25 mouse cellular contexts compared by ENCODE assay signal in genomic region chr1:160025895-160026255, GRCm38 (mm10). TPM values are rescaled to one million over a fixed set of nuclear protein-coding genes. Genes with fewer than 3 reads are reported as not detected.
DNase-seq lines count a peak whose midpoint lies in the region; ATAC-seq and TF ChIP-seq lines count a peak whose summit lies in the region.
"Had no signal": no experiment of that assay in that cellular context is flagged by ENCODE, and none has a peak within 500 bp of the region (broad histone marks: within the 10 kb centered on the region; RNA-seq: fewer than 3 reads in every experiment).

No protein-coding gene starts in this region.

- no peak overlapping the region for H3K9ac ChIP-seq in liver, postnatal 0 days (replicated peaks)
- H3K9ac ChIP-seq in midbrain, embryonic 11.5 days (ENCODE audit: low read length) = no peak overlapping the region
- H3K9ac ChIP-seq: heart, embryonic 13.5 days; intestine, embryonic 15.5 days; lung, embryonic 15.5 days; stomach, embryonic 15.5 days had no signal

- 88% methylated on average over 5 of the region's 5 CpGs for WGBS in thymus, adult 2 months
- 71% methylated on average over 5 of the region's 5 CpGs for WGBS in liver, postnatal 0 days (ENCODE audit: insufficient replicate concordance)
- 91% methylated on average over 5 of the region's 5 CpGs for WGBS in midbrain, embryonic 11.5 days

- H3K4me3 ChIP-seq in thymus, adult 2 months (ENCODE audit: control insufficient read depth, insufficient read depth, low read length) = no peak overlapping the region
- peak overlapping the region; percentile 19 for H3K4me3 ChIP-seq in liver, postnatal 0 days (ENCODE audit: low read depth, low read length)
- H3K4me3 ChIP-seq in midbrain, embryonic 11.5 days (ENCODE audit: low read depth, low read length) = no peak overlapping the region
- H3K4me3 ChIP-seq: gastrocnemius, adult 2 months; heart, embryonic 13.5 days; intestine, embryonic 15.5 days; lung, embryonic 15.5 days; stomach, embryonic 15.5 days had no signal

- peak; percentile 29 for DNase-seq in layer of hippocampus, adult 11-12 months (ENCODE audit: low spot score)
- no peak for DNase-seq in layer of hippocampus, postnatal 25 days (ENCODE audit: extremely low spot score in 1 of 2, low spot score in 1 of 2)
- DNase-seq in thymus, adult 2 months = no peak
- no peak for DNase-seq in thymus, adult 18-20 months
- DNase-seq in layer of hippocampus, adult 9-11 months = peak; percentile 38
- no peak for DNase-seq in liver, postnatal 0 days
- DNase-seq in midbrain, embryonic 11.5 days (ENCODE audit: low spot score, missing footprints) = no peak
- no peak for DNase-seq in lung, adult 18-20 months
- DNase-seq: adrenal gland, adult 8-10 months; cerebellum, adult 2 months; cerebellum, postnatal 36 days; gastrocnemius, adult 2 months; gastrocnemius, postnatal 36 days; heart, postnatal 10 days; kidney, adult 8-10 months; kidney, postnatal 4 days; left cerebral cortex, postnatal 4 days; midbrain, embryonic 14.5 days had no signal

- no peaks in the 10 kb centered on the region for H3K9me3 ChIP-seq in liver, postnatal 0 days (ENCODE audit: low read length)
- H3K9me3 ChIP-seq in midbrain, embryonic 11.5 days (ENCODE audit: control insufficient read depth, low read length) = no peaks in the 10 kb centered on the region
- H3K9me3 ChIP-seq: heart, embryonic 13.5 days; intestine, embryonic 15.5 days; lung, embryonic 15.5 days; stomach, embryonic 15.5 days had no signal

- no peak for TF ChIP-seq EP300 in liver, postnatal 0 days (IDR thresholded peaks at IDR 0.05; ENCODE audit: low read depth)

- TF ChIP-seq CTCF in thymus, adult 2 months (IDR thresholded peaks at IDR 0.05; ENCODE audit: borderline replicate concordance, control insufficient read depth, extremely low read depth, insufficient read depth, low read length, poor library complexity) = no peak
- TF ChIP-seq CTCF in liver, postnatal 0 days (IDR thresholded peaks at IDR 0.05; ENCODE audit: low read depth) = no peak

- TF ChIP-seq POLR2A in thymus, adult 2 months (IDR thresholded peaks at IDR 0.05; ENCODE audit: control insufficient read depth, extremely low read depth, insufficient read depth, low read length, poor library complexity) = no peak

- peak overlapping the region; percentile 99 for H3K27ac ChIP-seq in thymus, adult 2 months (ENCODE audit: control insufficient read depth, insufficient read depth, low read length)
- H3K27ac ChIP-seq in liver, postnatal 0 days (ENCODE audit: low read depth) = 0 out of 2 replicates have a peak overlapping the region, but pooled peaks have one; percentile 7
- H3K27ac ChIP-seq in midbrain, embryonic 11.5 days (ENCODE audit: low read depth, low read length) = no peak overlapping the region
- H3K27ac ChIP-seq: gastrocnemius, adult 2 months; heart, embryonic 13.5 days; hindbrain, postnatal 0 days; intestine, embryonic 15.5 days; kidney, postnatal 0 days; lung, embryonic 15.5 days; stomach, embryonic 15.5 days had no signal

- no peaks in the 10 kb centered on the region for H3K36me3 ChIP-seq in thymus, adult 2 months (ENCODE audit: control insufficient read depth, insufficient read depth, low read length)
- H3K36me3 ChIP-seq in liver, postnatal 0 days (replicated peaks; ENCODE audit: insufficient read depth, low read length) = no peaks in the 10 kb centered on the region
- no peaks in the 10 kb centered on the region for H3K36me3 ChIP-seq in midbrain, embryonic 11.5 days (ENCODE audit: control insufficient read depth, insufficient read depth, low read length)
- H3K36me3 ChIP-seq: heart, embryonic 13.5 days; intestine, embryonic 15.5 days; lung, embryonic 15.5 days; stomach, embryonic 15.5 days had no signal

- no peaks in the 10 kb centered on the region for H3K27me3 ChIP-seq in thymus, adult 2 months (ENCODE audit: control insufficient read depth, insufficient read depth, low read length)
- H3K27me3 ChIP-seq in liver, postnatal 0 days (ENCODE audit: insufficient read depth, low read length) = no peaks in the 10 kb centered on the region
- no peaks in the 10 kb centered on the region for H3K27me3 ChIP-seq in midbrain, embryonic 11.5 days (ENCODE audit: control insufficient read depth, insufficient read depth, low read length)
- H3K27me3 ChIP-seq: heart, embryonic 13.5 days; intestine, embryonic 15.5 days; lung, embryonic 15.5 days; stomach, embryonic 15.5 days had no signal

- peaks cover 26% of the 10 kb centered on the region for H3K4me1 ChIP-seq in thymus, adult 2 months (replicated peaks; ENCODE audit: control insufficient read depth, insufficient read depth, low read length)
- H3K4me1 ChIP-seq in liver, postnatal 0 days (ENCODE audit: insufficient read depth) = peaks cover 18% of the 10 kb centered on the region
- H3K4me1 ChIP-seq in midbrain, embryonic 11.5 days (ENCODE audit: control insufficient read depth, insufficient read depth, low read length) = no peaks in the 10 kb centered on the region
- H3K4me1 ChIP-seq: intestine, embryonic 15.5 days; lung, embryonic 15.5 days; stomach, embryonic 15.5 days had no signal

- no peak for ATAC-seq in liver, postnatal 0 days
- no peak for ATAC-seq in midbrain, embryonic 11.5 days (ENCODE audit: low FRiP score)
- ATAC-seq: forebrain, embryonic 16.5 days; hindbrain, postnatal 0 days had no signal

- H3K4me2 ChIP-seq in liver, postnatal 0 days (ENCODE audit: low read depth, low read length) = peak overlapping the region; percentile 59
- H3K4me2 ChIP-seq in midbrain, embryonic 11.5 days = no peak overlapping the region
- H3K4me2 ChIP-seq: heart, embryonic 13.5 days; intestine, embryonic 15.5 days; lung, embryonic 15.5 days; stomach, embryonic 15.5 days had no signal

RNA-seq across cellular contexts. Expression of gene 4930523C07Rik, which starts 18.3 kb away (rescaled TPM):
- 1 to 10 TPM; 1.5 to 2.8 TPM for total RNA-seq in layer of hippocampus, postnatal 25 days (2021)
- 25.8 and 26.5 TPM in 2 replicates for polyA plus RNA-seq in thymus, adult 2 months (2012; rRNA removed)
- 16.5 and 23.0 TPM in 2 replicates for polyA plus RNA-seq in liver, postnatal 0 days (2015; fragmentation: Nextera tagmentation; extraction: Ambion mirVana)
- polyA plus RNA-seq in midbrain, embryonic 11.5 days (2014; fragmentation: Nextera tagmentation; extraction: Ambion mirVana) = 1.9 and 2.8 TPM in 2 replicates

Comparison
In these comparisons a context has a peak if more than half of its experiments do, and no peak if none do; other contexts are left out.
1. DNase-seq: peak in layer of hippocampus, adult 11-12 months (single experiment) and layer of hippocampus, adult 9-11 months (single experiment); none in layer of hippocampus, postnatal 25 days (0 of 2), thymus, adult 2 months (single experiment), thymus, adult 18-20 months (0 of 2), liver, postnatal 0 days (single experiment), midbrain, embryonic 11.5 days (single experiment) and lung, adult 18-20 months (0 of 2).